ENCODE assay signal across 9 mouse cellular contexts in genomic region chr13:75542253-75542945, GRCm38 (mm10).
DNase-seq lines count a peak whose midpoint lies in the region; ATAC-seq and TF ChIP-seq lines count a peak whose summit lies in the region.
"Had no signal": no experiment of that assay in that cellular context is flagged by ENCODE, and none has a peak within 500 bp of the region (broad histone marks: within the 10 kb centered on the region; RNA-seq: fewer than 3 reads in every experiment).

No protein-coding gene starts in this region.

- TF ChIP-seq CTCF in C2C12 (IDR thresholded peaks at IDR 0.05; ENCODE audit: control insufficient read depth, insufficient read depth, insufficient read length) = no peak

- H3K4me1 ChIP-seq in heart, embryonic 11.5 days (ENCODE audit: control insufficient read depth, insufficient read depth, low read length) = no peaks in the 10 kb centered on the region
- H3K4me1 ChIP-seq: megakaryocyte, embryonic 14.5 days had no signal

- ATAC-seq in heart, embryonic 11.5 days (replicated peaks; ENCODE audit: insufficient number of reproducible peaks, low FRiP score, low TSS enrichment) = no peak

- no peak overlapping the region for H3K4me2 ChIP-seq in heart, embryonic 11.5 days

- no peak overlapping the region for H3K4me3 ChIP-seq in heart, embryonic 11.5 days (ENCODE audit: low read depth, low read length)
- H3K4me3 ChIP-seq in C2C12 (ENCODE audit: insufficient read depth, poor library complexity, severe bottlenecking) = no peak overlapping the region
- H3K4me3 ChIP-seq: megakaryocyte, embryonic 14.5 days had no signal

- H3K79me3 ChIP-seq in C2C12 (ENCODE audit: low read depth) = no peaks in the 10 kb centered on the region

- H3K9me3 ChIP-seq in heart, embryonic 11.5 days (replicated peaks; ENCODE audit: control insufficient read depth, low read length) = no peaks in the 10 kb centered on the region
- H3K9me3 ChIP-seq: megakaryocyte, embryonic 14.5 days had no signal

- no peak overlapping the region for H3ac ChIP-seq in C2C12 (ENCODE audit: control insufficient read depth, insufficient read length, low read depth)

- H3K27ac ChIP-seq in heart, embryonic 11.5 days (ENCODE audit: low read depth, low read length) = no peak overlapping the region

- H3K27me3 ChIP-seq in heart, embryonic 11.5 days (ENCODE audit: control insufficient read depth, insufficient read depth, low read length) = no peaks in the 10 kb centered on the region
- no peaks in the 10 kb centered on the region for H3K27me3 ChIP-seq in C2C12 (ENCODE audit: control insufficient read depth, insufficient read depth, insufficient read length)
- H3K27me3 ChIP-seq: megakaryocyte, embryonic 14.5 days had no signal

- no peaks in the 10 kb centered on the region for H3K79me2 ChIP-seq in C2C12 (ENCODE audit: control insufficient read depth, insufficient read depth)

- H3K36me3 ChIP-seq in heart, embryonic 11.5 days (ENCODE audit: control insufficient read depth, insufficient read depth, low read length) = no peaks in the 10 kb centered on the region
- H3K36me3 ChIP-seq in C2C12 (ENCODE audit: control insufficient read depth, insufficient read depth) = no peaks in the 10 kb centered on the region

- no peak overlapping the region for H3K9ac ChIP-seq in heart, embryonic 11.5 days (ENCODE audit: low read depth, low read length)

- 65% methylated on average over 2 of the region's 2 CpGs for WGBS in heart, embryonic 11.5 days (ENCODE audit: insufficient replicate concordance)
- 17% methylated on average over 2 of the region's 2 CpGs for WGBS in large intestine, adult 2 months

- DNase-seq in heart, adult 8-10 months (ENCODE audit: low spot score) = peak; percentile 68
- peak; percentile 31 for DNase-seq in adrenal gland, postnatal 25 days
- DNase-seq in large intestine, adult 2 months (ENCODE audit: low read depth, low spot score) = peak; percentile 37
- DNase-seq in embryo, embryonic 11 days = no peak
- DNase-seq in cerebellum, adult 11 months = no peak
- DNase-seq in frontal cortex, postnatal 10 days (ENCODE audit: low spot score in 2 of 2) = no peak

TF ChIP-seq in C2C12, 6 proteins besides CTCF, POLR2A, EP300 and RAD21:
- TF ChIP-seq CEBPB (IDR thresholded peaks at IDR 0.05; ENCODE audit: low read depth) = peak; percentile 37
- no peak for TF ChIP-seq MYOG (IDR thresholded peaks at IDR 0.05; ENCODE audit: control insufficient read depth, extremely low read depth, insufficient read length)
TF ChIP-seq in C2C12: peak in this region for 1.

Comparison
In these comparisons a context has a peak if more than half of its experiments do, and no peak if none do; other contexts are left out.
1. DNase-seq: peak in heart, adult 8-10 months (single experiment), adrenal gland, postnatal 25 days (single experiment) and large intestine, adult 2 months (single experiment); none in embryo, embryonic 11 days (single experiment), cerebellum, adult 11 months (single experiment) and frontal cortex, postnatal 10 days (0 of 2).